Mouse (Mus musculus) testis, adult 2 months (tissue): ENCODE results near the gene Cep95. TPM values are rescaled to one million over a fixed set of nuclear protein-coding genes. Genes with fewer than 3 reads are reported as not detected.

Experiments used
- H3K27ac ChIP-seq: fragments of 200-500 bp; 2 replicates; pipeline ENCODE4 v1.5.1; 2012; ENCODE audit warnings: low read depth, low read length; ENCODE audit not compliant: control insufficient read depth, insufficient read depth
- H3K27me3 ChIP-seq: fragments of 200-500 bp; 2 replicates; pipeline ENCODE4 v1.6.1; 2012; ENCODE audit warnings: mild to moderate bottlenecking, low read length, moderate library complexity; ENCODE audit not compliant: control insufficient read depth, insufficient read depth
- H3K36me3 ChIP-seq: fragments of 200-500 bp; 2 replicates; pipeline ENCODE4 v1.6.1; 2012; ENCODE audit warnings: mild to moderate bottlenecking, low read length; ENCODE audit not compliant: control insufficient read depth, insufficient read depth
- H3K4me1 ChIP-seq: fragments of 200-500 bp; 2 replicates; pipeline ENCODE4 v1.6.1; 2012; ENCODE audit warnings: low read length; ENCODE audit not compliant: control insufficient read depth, insufficient read depth
- H3K4me3 ChIP-seq: fragments of 200-500 bp; 2 replicates; pipeline ENCODE4 v1.5.1; 2012; ENCODE audit warnings: low read depth, mild to moderate bottlenecking, low read length, moderate library complexity, mixed read lengths; ENCODE audit not compliant: control insufficient read depth
- CTCF ChIP-seq: fragments of 200-500 bp; IDR thresholded peaks from 2 replicates; pipeline ENCODE4 v1.5.1; 2012; ENCODE audit warnings: low read depth, mild to moderate bottlenecking, inconsistent platforms, low read length, moderate library complexity; ENCODE audit not compliant: control insufficient read depth, insufficient read depth, insufficient replicate concordance
- POLR2A ChIP-seq: fragments of 200-500 bp; IDR thresholded peaks from 2 replicates; pipeline ENCODE4 v1.6.1; 2012; ENCODE audit warnings: low read depth, mild to moderate bottlenecking, inconsistent platforms, low read length, moderate library complexity; ENCODE audit not compliant: control insufficient read depth
- polyA plus RNA-seq: library from polyadenylated mRNA; depleted of rRNA; stranded (reverse); fragments of >200 nt; gene quantifications from 2 replicates; pipeline ENCODE4 v1.2.3, GENCODE M21; 2012

The Cep95 gene
- polyA plus RNA-seq, 1 experiment, result 20.8 TPM

GRCm38 (mm10) chr11:106750121-106750751, 38.8 kb upstream of the Cep95 start, which contains the start of gene Pecam1:
TSS of gene Pecam1 (minus strand) at chr11:106750628.
- Histone ChIP-seq H3K4me3 (no peak within 1 kb of the TSS), H3K4me1 (no peaks in the 10 kb centered on the region), H3K27me3 (no peaks in the 10 kb centered on the region), H3K36me3 (no peaks in the 10 kb centered on the region), H3K27ac (no peak within 1 kb of the TSS)
- TF ChIP-seq CTCF, result no peak
- TF ChIP-seq POLR2A, result no peak

- Histone ChIP-seq H3K27ac (no peak within 1 kb of the TSS; the same call in 1 of the 2 replicates), H3K27me3 (no peaks in the 10 kb centered on the region), H3K4me3 (no peak within 1 kb of the TSS), H3K4me1 (no peaks in the 10 kb centered on the region), H3K36me3 (no peaks in the 10 kb centered on the region)
- no peak for TF ChIP-seq CTCF
Measured at GRCm38 (mm10) chr11:106751039-106752018, 37.7 kb upstream of the Cep95 start, which contains the start of gene Milr1. TSS of gene Milr1 (plus strand) at chr11:106751226.

GRCm38 (mm10) chr11:106752103-106752502, 36.9 kb upstream of the Cep95 start:
- H3K27me3 ChIP-seq, result no peaks in the 10 kb centered on the region
- no peaks in the 10 kb centered on the region for H3K4me1 ChIP-seq
- H3K27ac ChIP-seq, result no peak overlapping the region; the same call in 1 of the 2 replicates
- H3K36me3 ChIP-seq, result no peaks in the 10 kb centered on the region
- no peak overlapping the region for H3K4me3 ChIP-seq
- TF ChIP-seq CTCF, result no peak
- no peak for TF ChIP-seq POLR2A

GRCm38 (mm10) chr11:106753314-106753713, 35.7 kb upstream of the Cep95 start:
- TF ChIP-seq POLR2A, result no peak
- TF ChIP-seq CTCF, result no peak
- no peak overlapping the region for H3K4me3 ChIP-seq
- no peak overlapping the region for H3K27ac ChIP-seq
- no peaks in the 10 kb centered on the region for H3K36me3 ChIP-seq
- H3K4me1 ChIP-seq, result no peaks in the 10 kb centered on the region
- H3K27me3 ChIP-seq, result no peaks in the 10 kb centered on the region

GRCm38 (mm10) chr11:106755583-106755982, 33.5 kb upstream of the Cep95 start:
- no peaks in the 10 kb centered on the region for H3K36me3 ChIP-seq
- H3K4me1 ChIP-seq, result no peaks in the 10 kb centered on the region
- H3K27me3 ChIP-seq, result no peaks in the 10 kb centered on the region
- H3K27ac ChIP-seq, result no peak overlapping the region
- no peak overlapping the region for H3K4me3 ChIP-seq
- TF ChIP-seq CTCF (no peak), POLR2A (no peak)

GRCm38 (mm10) chr11:106759028-106759427, 30.0 kb upstream of the Cep95 start:
- TF ChIP-seq CTCF, result no peak
- TF ChIP-seq POLR2A, result no peak
- H3K4me3 ChIP-seq, result no peak overlapping the region
- H3K27me3 ChIP-seq, result no peaks in the 10 kb centered on the region
- 0 out of 2 replicates have a peak, but pooled peaks cover 2% of the 10 kb centered on the region for H3K4me1 ChIP-seq
- H3K36me3 ChIP-seq, result no peaks in the 10 kb centered on the region
- no peak overlapping the region for H3K27ac ChIP-seq

- Histone ChIP-seq H3K4me1 (0 out of 2 replicates have a peak, but pooled peaks cover 2% of the 10 kb centered on the region), H3K27ac (no peak overlapping the region), H3K4me3 (no peak overlapping the region), H3K36me3 (no peaks in the 10 kb centered on the region), H3K27me3 (no peaks in the 10 kb centered on the region)
- TF ChIP-seq POLR2A, result no peak
- TF ChIP-seq CTCF, result no peak
Measured at GRCm38 (mm10) chr11:106760511-106760910, 28.5 kb upstream of the Cep95 start.
